Mouse (Mus musculus): ENCODE measurements around the gene Kcnk16. TPM values are rescaled to one million over a fixed set of nuclear protein-coding genes. Genes with fewer than 3 reads are reported as not detected.

Gene Kcnk16
- total and polyA plus RNA-seq, 2 experiments from 2014 or later: not detected

- no peak for TF ChIP-seq EP300 (IDR thresholded peaks at IDR 0.05; ENCODE audit: low read depth)
- TF ChIP-seq CTCF (IDR thresholded peaks at IDR 0.05; ENCODE audit: low read depth): no peak
Observed at GRCm38 (mm10) chr14:20216561-20217298, 52.3 kb downstream of the Kcnk16 start.

GRCm38 (mm10) chr14:20215826-20216225 lies 53.2 kb downstream of the Kcnk16 start:
- DNase-seq (ENCODE audit: low spot score) (no peak), ATAC-seq (ENCODE audit: insufficient read depth, low read depth) (no peak)
- H3K27me3 ChIP-seq (ENCODE audit: control insufficient read depth, insufficient read depth, low read length): no peaks in the 10 kb centered on the region
- no peak overlapping the region for H3K27ac ChIP-seq (ENCODE audit: low read depth)
- no peaks in the 10 kb centered on the region for H3K36me3 ChIP-seq (replicated peaks; ENCODE audit: control insufficient read depth, insufficient read depth, low read length)
- WGBS: 23% methylated on average over 5 of the region's 5 CpGs
- no peaks in the 10 kb centered on the region for H3K4me1 ChIP-seq (ENCODE audit: control insufficient read depth, insufficient read depth)
- H3K9me3 ChIP-seq (replicated peaks; ENCODE audit: control insufficient read depth, low read length): no peaks in the 10 kb centered on the region
- no peak overlapping the region for H3K4me2 ChIP-seq (ENCODE audit: low read depth, low read length)
- TF ChIP-seq EP300 (IDR thresholded peaks at IDR 0.05; ENCODE audit: low read depth) (no peak), CTCF (IDR thresholded peaks at IDR 0.05; ENCODE audit: low read depth) (no peak)
- no peak overlapping the region for H3K9ac ChIP-seq (replicated peaks; ENCODE audit: low read depth, low read length)
- no peak overlapping the region for H3K4me3 ChIP-seq (ENCODE audit: low read depth, low read length)

More at GRCm38 (mm10) chr14:20216561-20217298, 52.3 kb downstream of the Kcnk16 start:
- no peak for DNase-seq (ENCODE audit: low spot score)
- no peak overlapping the region for H3K9ac ChIP-seq (replicated peaks; ENCODE audit: low read depth, low read length)
- H3K36me3 ChIP-seq (replicated peaks; ENCODE audit: control insufficient read depth, insufficient read depth, low read length): no peaks in the 10 kb centered on the region
- no peak overlapping the region for H3K4me3 ChIP-seq (ENCODE audit: low read depth, low read length)
- H3K4me2 ChIP-seq (ENCODE audit: low read depth, low read length): no peak overlapping the region
- no peaks in the 10 kb centered on the region for H3K4me1 ChIP-seq (ENCODE audit: control insufficient read depth, insufficient read depth)
- H3K27ac ChIP-seq (ENCODE audit: low read depth): no peak overlapping the region
- 76% methylated on average over 7 of the region's 7 CpGs for WGBS
- no peaks in the 10 kb centered on the region for H3K27me3 ChIP-seq (ENCODE audit: control insufficient read depth, insufficient read depth, low read length)
- ATAC-seq (ENCODE audit: insufficient read depth, low read depth): no peak
- H3K9me3 ChIP-seq (replicated peaks; ENCODE audit: control insufficient read depth, low read length): no peaks in the 10 kb centered on the region

GRCm38 (mm10) chr14:20214125-20214524 lies 54.9 kb downstream of the Kcnk16 start:
- TF ChIP-seq EP300 (IDR thresholded peaks at IDR 0.05; ENCODE audit: low read depth): no peak
- no peak for TF ChIP-seq CTCF (IDR thresholded peaks at IDR 0.05; ENCODE audit: low read depth)
- H3K9me3 ChIP-seq (replicated peaks; ENCODE audit: control insufficient read depth, low read length): no peaks in the 10 kb centered on the region
- H3K4me2 ChIP-seq (ENCODE audit: low read depth, low read length): no peak overlapping the region
- H3K27ac ChIP-seq (ENCODE audit: low read depth): no peak overlapping the region
- no peaks in the 10 kb centered on the region for H3K4me1 ChIP-seq (ENCODE audit: control insufficient read depth, insufficient read depth)
- DNase-seq (ENCODE audit: low spot score): no peak
- ATAC-seq (ENCODE audit: insufficient read depth, low read depth): no peak
- no peaks in the 10 kb centered on the region for H3K27me3 ChIP-seq (ENCODE audit: control insufficient read depth, insufficient read depth, low read length)
- H3K9ac ChIP-seq (replicated peaks; ENCODE audit: low read depth, low read length): no peak overlapping the region
- no peak overlapping the region for H3K4me3 ChIP-seq (ENCODE audit: low read depth, low read length)
- WGBS: 68% methylated on average over 7 of the region's 7 CpGs
- H3K36me3 ChIP-seq (replicated peaks; ENCODE audit: control insufficient read depth, insufficient read depth, low read length): no peaks in the 10 kb centered on the region

GRCm38 (mm10) chr14:20211754-20212601 lies 57.0 kb downstream of the Kcnk16 start:
- Histone ChIP-seq H3K27ac (ENCODE audit: low read depth) (no peak overlapping the region), H3K27me3 (ENCODE audit: control insufficient read depth, insufficient read depth, low read length) (no peaks in the 10 kb centered on the region), H3K4me1 (ENCODE audit: control insufficient read depth, insufficient read depth) (no peaks in the 10 kb centered on the region), H3K9me3 (replicated peaks; ENCODE audit: control insufficient read depth, low read length) (no peaks in the 10 kb centered on the region), H3K4me3 (ENCODE audit: low read depth, low read length) (no peak overlapping the region), H3K9ac (replicated peaks; ENCODE audit: low read depth, low read length) (no peak overlapping the region), H3K36me3 (replicated peaks; ENCODE audit: control insufficient read depth, insufficient read depth, low read length) (no peaks in the 10 kb centered on the region), H3K4me2 (ENCODE audit: low read depth, low read length) (no peak overlapping the region)
- ATAC-seq (ENCODE audit: insufficient read depth, low read depth) (no peak), DNase-seq (ENCODE audit: low spot score) (no peak)
- no peak for TF ChIP-seq CTCF (IDR thresholded peaks at IDR 0.05; ENCODE audit: low read depth)
- no peak for TF ChIP-seq EP300 (IDR thresholded peaks at IDR 0.05; ENCODE audit: low read depth)
- 54% methylated on average over 9 of the region's 9 CpGs for WGBS

Other genes starting within 250 kb of the Kcnk16 start
- 1.9 and 12.6 TPM in 2 replicates for gene Saysd1, start 130.7 kb downstream of the Kcnk16 start, total RNA-seq (2014; rRNA removed; ENCODE audit: low replicate concordance)
- gene Saysd1, start 130.7 kb downstream of the Kcnk16 start, polyA plus RNA-seq (2015; fragmentation: Nextera tagmentation; extraction: Ambion mirVana): 10.4 and 10.8 TPM in 2 replicates
- gene Kcnk5, start 87.4 kb downstream of the Kcnk16 start, total RNA-seq (2014; rRNA removed; ENCODE audit: low replicate concordance): 1.8 and 3.4 TPM in 2 replicates
- 0.86 and 1.1 TPM in 2 replicates for gene Kcnk5, start 87.4 kb downstream of the Kcnk16 start, polyA plus RNA-seq (2015; fragmentation: Nextera tagmentation; extraction: Ambion mirVana)
- 15.0 and 17.0 TPM in 2 replicates for gene Nudt13, start 25.5 kb upstream of the Kcnk16 start, total RNA-seq (2014; rRNA removed; ENCODE audit: low replicate concordance)
- gene Nudt13, start 25.5 kb upstream of the Kcnk16 start, polyA plus RNA-seq (2015; fragmentation: Nextera tagmentation; extraction: Ambion mirVana): 13.2 and 14.2 TPM in 2 replicates
- 19.1 and 38.5 TPM in 2 replicates for gene Ecd, start 78.9 kb upstream of the Kcnk16 start, total RNA-seq (2014; rRNA removed; ENCODE audit: low replicate concordance)
- gene Ecd, start 78.9 kb upstream of the Kcnk16 start, polyA plus RNA-seq (2015; fragmentation: Nextera tagmentation; extraction: Ambion mirVana): 23.2 and 24.3 TPM in 2 replicates
- gene Fam149b, start 79.0 kb upstream of the Kcnk16 start, total RNA-seq (2014; rRNA removed; ENCODE audit: low replicate concordance): 43.7 and 49.4 TPM in 2 replicates
- gene Fam149b, start 79.0 kb upstream of the Kcnk16 start, polyA plus RNA-seq (2015; fragmentation: Nextera tagmentation; extraction: Ambion mirVana): 16.5 and 19.1 TPM in 2 replicates
- 20.6 and 41.9 TPM in 2 replicates for gene Dnajc9, start 119.7 kb upstream of the Kcnk16 start, total RNA-seq (2014; rRNA removed; ENCODE audit: low replicate concordance)
- gene Dnajc9, start 119.7 kb upstream of the Kcnk16 start, polyA plus RNA-seq (2015; fragmentation: Nextera tagmentation; extraction: Ambion mirVana): 41.4 and 44.7 TPM in 2 replicates
- gene Mrps16, start 124.4 kb upstream of the Kcnk16 start, total RNA-seq (2014; rRNA removed; ENCODE audit: low replicate concordance): 67.4 and 79.3 TPM in 2 replicates
- 122 and 127 TPM in 2 replicates for gene Mrps16, start 124.4 kb upstream of the Kcnk16 start, polyA plus RNA-seq (2015; fragmentation: Nextera tagmentation; extraction: Ambion mirVana)
- gene Cfap70, start 183.0 kb upstream of the Kcnk16 start, total RNA-seq (2014; rRNA removed; ENCODE audit: low replicate concordance): 0.15 TPM in 1 of 2 replicates, not detected in the other
- 0.11 and 0.38 TPM in 2 replicates for gene Cfap70, start 183.0 kb upstream of the Kcnk16 start, polyA plus RNA-seq (2015; fragmentation: Nextera tagmentation; extraction: Ambion mirVana)
- gene Anxa7, start 210.9 kb upstream of the Kcnk16 start, total RNA-seq (2014; rRNA removed; ENCODE audit: low replicate concordance): 93.4 and 108 TPM in 2 replicates
- 37.5 and 39.3 TPM in 2 replicates for gene Anxa7, start 210.9 kb upstream of the Kcnk16 start, polyA plus RNA-seq (2015; fragmentation: Nextera tagmentation; extraction: Ambion mirVana)
- gene Mss51, start 227.7 kb upstream of the Kcnk16 start, total RNA-seq (2014; rRNA removed; ENCODE audit: low replicate concordance): 0.99 TPM in 1 of 2 replicates, not detected in the other
- 0.16 and 0.20 TPM in 2 replicates for gene Mss51, start 227.7 kb upstream of the Kcnk16 start, polyA plus RNA-seq (2015; fragmentation: Nextera tagmentation; extraction: Ambion mirVana)